ENCODE assay signal across 9 mouse cellular contexts in the genomic region with DNA sequence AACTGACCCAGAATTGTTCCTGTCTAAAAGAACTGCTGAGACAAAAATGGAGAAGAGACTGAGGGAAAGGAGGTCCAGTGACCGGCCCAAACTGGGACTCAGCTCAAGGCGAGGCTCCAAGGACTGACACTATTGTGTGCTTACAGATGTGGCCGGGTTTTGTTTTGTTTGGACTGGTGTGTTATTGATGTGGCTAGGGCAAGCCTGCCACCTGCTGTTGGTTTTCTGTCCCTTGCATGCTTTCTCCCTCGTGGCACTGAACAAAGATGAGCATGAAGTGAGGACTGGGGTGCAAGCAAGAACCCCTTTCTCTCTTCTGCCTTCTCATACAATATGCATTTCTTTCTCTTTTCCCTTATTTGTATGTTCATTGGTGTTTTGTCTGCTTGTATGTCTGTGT. TPM values are rescaled to one million over a fixed set of nuclear protein-coding genes. Genes with fewer than 3 reads are reported as not detected.
DNase-seq lines count a peak whose midpoint lies in the region; TF ChIP-seq lines count a peak whose summit lies in the region.
"Had no signal": no experiment of that assay in that cellular context is flagged by ENCODE, and none has a peak within 500 bp of the region (broad histone marks: within the 10 kb centered on the region; RNA-seq: fewer than 3 reads in every experiment).

No protein-coding gene starts in this region.

- no peak for TF ChIP-seq POLR2A in testis, adult 2 months (IDR thresholded peaks at IDR 0.05; ENCODE audit: control insufficient read depth, low read depth, low read length)

- DNase-seq in adrenal gland, adult (ENCODE audit: inconsistent age in 2 of 2, low spot score in 1 of 2) = peak; percentile 25 to 75
- no peak for DNase-seq in adrenal gland, postnatal 4 days (ENCODE audit: low spot score in 2 of 2)
- no peak for DNase-seq in testis, postnatal 14 days (ENCODE audit: low spot score)
- DNase-seq in cerebellum, postnatal 36 days = peak; percentile 36 to 40
- peak; percentile 75 for DNase-seq in induced T-regulatory cell, adult 2 months (ENCODE audit: low read depth)
- peak; percentile 58 for DNase-seq in liver
- DNase-seq in retina, embryonic 14.5 days (ENCODE audit: low spot score) = peak; percentile 61

- H3K27me3 ChIP-seq in testis, adult 2 months (ENCODE audit: control insufficient read depth, insufficient read depth, low read length) = no peaks in the 10 kb centered on the region

- no peak overlapping the region for H3K4me3 ChIP-seq in testis, adult 2 months (ENCODE audit: control insufficient read depth, low read depth, low read length)

- no peaks in the 10 kb centered on the region for H3K36me3 ChIP-seq in testis, adult 2 months (ENCODE audit: control insufficient read depth, insufficient read depth, low read length)

- no peaks in the 10 kb centered on the region for H3K4me1 ChIP-seq in testis, adult 2 months (ENCODE audit: control insufficient read depth, insufficient read depth, low read length)

- peak; percentile 57; the same call in 1 of the 2 replicates for TF ChIP-seq CTCF in testis, adult 2 months (IDR thresholded peaks at IDR 0.05; ENCODE audit: control insufficient read depth, insufficient read depth, insufficient replicate concordance, low read depth, low read length)

- H3K27ac ChIP-seq in testis, adult 2 months (ENCODE audit: control insufficient read depth, insufficient read depth, low read depth, low read length) = no peak overlapping the region

RNA-seq across cellular contexts. Expression of a gene that starts 11.1 kb away (rescaled TPM):
- total RNA-seq in adrenal gland, postnatal 4 days (2021) = under 1 TPM; 0.08 to 0.14 TPM
- 1.6 and 1.8 TPM in 2 replicates for polyA plus RNA-seq in testis, adult 2 months (2012; rRNA removed)
- total RNA-seq: layer of hippocampus, postnatal 10 days had no signal

RNA-seq across cellular contexts. Expression of a gene that starts 23.9 kb away (rescaled TPM):
- 1 to 10 TPM in 1 of 2 experiments, under 1 TPM in 1; 0.45 to 1.1 TPM for total RNA-seq in adrenal gland, postnatal 4 days (2021)
- 1.3 and 1.8 TPM in 2 replicates for polyA plus RNA-seq in testis, adult 2 months (2012; rRNA removed)

Comparison
In these comparisons a context has a peak if more than half of its experiments do, and no peak if none do; other contexts are left out.
1. DNase-seq: peak in adrenal gland, adult (2 of 2), cerebellum, postnatal 36 days (2 of 2), induced T-regulatory cell, adult 2 months (single experiment), liver (single experiment) and retina, embryonic 14.5 days (single experiment); none in adrenal gland, postnatal 4 days (0 of 2) and testis, postnatal 14 days (single experiment).